Mouse (Mus musculus): ENCODE data around the gene Jag2. TPM values are rescaled to one million over a fixed set of nuclear protein-coding genes. Genes with fewer than 3 reads are reported as not detected.

The Jag2 gene
- total RNA-seq, 2 experiments from 2014 or later: 18.0 to 19.6 TPM

DNA sequence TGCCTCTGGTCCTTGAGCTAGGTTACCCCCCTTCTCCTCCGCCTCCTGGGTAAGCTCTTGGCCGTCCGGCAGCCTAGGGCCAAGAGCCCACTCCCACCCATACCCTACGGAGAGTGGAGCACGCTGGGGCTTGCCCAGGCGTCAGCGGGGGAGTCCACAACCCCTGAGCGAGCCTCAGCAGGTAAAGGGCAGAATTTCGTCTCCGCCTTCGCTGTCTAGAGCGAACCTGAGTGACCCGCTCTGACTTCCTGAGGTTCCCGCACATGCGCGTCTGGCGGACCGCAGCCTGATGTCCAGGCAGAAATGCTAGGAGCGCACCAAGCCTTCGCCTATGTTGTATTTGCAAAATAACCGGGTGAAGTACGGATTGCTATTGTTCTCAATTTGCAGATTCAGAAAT is 55.4 kb downstream of the Jag2 start:
- no peak for DNase-seq
- intact Hi-C loops (cut with DNase I): no loop called here

DNA sequence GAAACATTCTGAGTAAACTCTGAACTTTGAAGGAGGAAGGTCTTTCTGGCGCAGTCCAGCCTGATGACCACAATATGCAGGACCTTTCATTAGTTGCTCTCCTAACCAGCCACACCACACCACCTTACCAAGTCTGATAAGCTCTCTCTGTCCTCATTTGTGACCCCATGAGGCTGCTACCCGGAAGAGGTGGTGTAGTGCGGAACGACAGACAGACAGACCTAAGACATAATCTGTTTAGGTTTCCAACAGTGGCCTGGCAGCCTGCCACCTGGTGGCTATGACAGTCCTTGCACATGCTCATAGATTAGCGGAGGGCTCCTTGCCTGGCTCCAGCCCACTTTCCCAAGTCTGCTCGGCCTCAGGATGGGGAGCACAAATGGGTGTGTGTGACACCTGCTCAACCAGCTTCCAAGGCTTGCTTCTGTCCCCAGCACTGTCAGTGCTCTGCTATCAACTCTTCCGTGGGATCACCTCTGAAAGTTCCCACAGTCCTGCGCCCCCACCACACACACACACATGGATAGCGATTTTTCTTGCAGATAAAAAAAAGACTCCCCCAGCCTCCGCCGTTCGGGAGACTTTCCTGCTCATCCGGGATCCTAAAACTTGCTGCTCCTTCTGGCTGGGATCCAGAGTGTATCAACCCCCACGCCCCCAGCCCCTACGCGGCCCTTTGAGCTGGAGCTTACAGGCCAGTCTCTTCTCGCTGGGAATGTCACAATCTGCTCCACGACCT is 56.0 kb downstream of the Jag2 start:
- intact Hi-C loops (cut with DNase I): no loop called here
- DNase-seq: peak in 1 of 2 experiments; percentile 42

DNA sequence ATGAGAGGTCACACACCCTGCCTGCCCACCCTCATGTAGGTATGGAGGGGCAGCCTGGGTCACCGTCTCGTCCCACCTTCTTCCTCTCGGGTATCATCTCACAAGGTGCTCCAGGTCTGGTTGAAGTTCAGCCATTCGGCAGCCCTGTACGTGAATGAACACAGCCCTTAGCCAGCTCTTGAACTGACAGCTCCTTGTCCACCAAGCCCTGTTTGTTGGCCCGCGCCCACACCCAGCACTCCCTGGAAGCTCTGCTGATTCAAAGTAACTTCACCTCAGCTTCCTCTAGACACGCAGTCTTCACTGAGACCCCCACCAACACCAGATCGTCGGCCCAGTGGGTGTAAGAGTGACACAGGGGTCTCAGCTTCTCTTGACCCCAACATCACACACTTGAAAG is 56.6 kb downstream of the Jag2 start:
- intact Hi-C loops (cut with DNase I): no loop called here

DNA sequence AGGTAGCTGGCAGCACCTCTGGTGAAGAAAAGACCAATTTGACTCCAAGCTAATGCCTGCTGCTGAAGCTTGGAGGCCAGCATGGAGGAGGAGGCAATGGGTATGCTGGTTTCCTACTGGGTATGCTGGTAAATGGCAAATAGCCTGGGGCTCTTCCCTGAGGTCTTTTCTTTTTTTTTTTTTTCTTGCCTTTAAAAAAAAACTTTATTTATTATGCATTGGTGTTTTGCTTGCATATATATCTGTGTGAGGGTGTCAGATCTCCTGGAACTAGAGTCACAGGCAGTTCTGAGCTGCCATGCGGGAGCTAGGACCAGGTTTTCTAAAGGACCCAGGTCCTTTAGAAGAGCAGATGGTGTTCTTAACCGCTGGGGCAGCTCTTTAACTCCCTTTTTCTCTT is 58.3 kb downstream of the Jag2 start:
- intact Hi-C loops (cut with DNase I): no loop called here
- DNase-seq: no peak

More for the DNA sequence above, 56.6 kb downstream of the Jag2 start:
- DNase-seq: no peak

DNA sequence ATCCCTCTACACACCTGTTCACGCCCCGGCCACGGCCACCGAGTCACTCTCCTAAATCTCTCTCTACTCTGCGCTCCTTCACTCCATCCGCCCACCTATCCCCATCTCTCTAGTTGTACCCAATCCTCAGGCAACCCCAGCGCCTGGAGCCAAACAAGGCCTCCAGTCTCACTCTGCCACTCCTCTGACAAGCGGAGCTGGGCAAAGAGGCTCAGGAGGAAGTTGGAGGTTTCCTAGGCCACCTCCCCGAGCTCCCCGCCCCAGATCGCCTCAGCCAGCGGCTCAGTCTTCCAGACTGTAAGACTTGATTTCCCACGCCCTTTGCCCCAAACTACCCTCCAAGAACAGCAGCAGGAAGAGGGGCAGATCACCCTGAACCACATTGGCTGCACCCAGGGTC is 58.8 kb downstream of the Jag2 start:
- intact Hi-C loops (cut with DNase I): no loop called here
- DNase-seq: no peak

DNA sequence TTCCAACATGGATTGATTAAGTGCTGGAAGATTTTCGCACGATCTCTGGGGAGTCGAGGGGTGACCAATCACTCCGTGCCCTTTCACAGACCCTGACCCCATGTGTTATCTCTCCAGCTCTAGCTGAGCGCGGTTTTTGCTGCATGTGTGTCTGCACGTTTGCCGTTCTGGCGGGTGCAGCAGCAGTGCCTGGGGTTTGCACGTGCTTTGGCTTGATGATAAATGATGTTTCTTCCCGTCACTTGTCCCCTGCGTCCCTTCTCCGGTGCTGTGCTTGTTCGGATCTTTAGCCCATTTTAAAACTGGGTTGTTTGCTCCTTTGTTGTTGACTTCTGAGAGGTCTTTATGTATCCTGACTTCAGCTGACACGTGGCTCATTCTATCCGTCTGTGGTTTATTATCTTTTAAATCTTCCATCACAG is 59.8 kb downstream of the Jag2 start:
- intact Hi-C loops (cut with DNase I): no loop called here
- DNase-seq: no peak

DNA sequence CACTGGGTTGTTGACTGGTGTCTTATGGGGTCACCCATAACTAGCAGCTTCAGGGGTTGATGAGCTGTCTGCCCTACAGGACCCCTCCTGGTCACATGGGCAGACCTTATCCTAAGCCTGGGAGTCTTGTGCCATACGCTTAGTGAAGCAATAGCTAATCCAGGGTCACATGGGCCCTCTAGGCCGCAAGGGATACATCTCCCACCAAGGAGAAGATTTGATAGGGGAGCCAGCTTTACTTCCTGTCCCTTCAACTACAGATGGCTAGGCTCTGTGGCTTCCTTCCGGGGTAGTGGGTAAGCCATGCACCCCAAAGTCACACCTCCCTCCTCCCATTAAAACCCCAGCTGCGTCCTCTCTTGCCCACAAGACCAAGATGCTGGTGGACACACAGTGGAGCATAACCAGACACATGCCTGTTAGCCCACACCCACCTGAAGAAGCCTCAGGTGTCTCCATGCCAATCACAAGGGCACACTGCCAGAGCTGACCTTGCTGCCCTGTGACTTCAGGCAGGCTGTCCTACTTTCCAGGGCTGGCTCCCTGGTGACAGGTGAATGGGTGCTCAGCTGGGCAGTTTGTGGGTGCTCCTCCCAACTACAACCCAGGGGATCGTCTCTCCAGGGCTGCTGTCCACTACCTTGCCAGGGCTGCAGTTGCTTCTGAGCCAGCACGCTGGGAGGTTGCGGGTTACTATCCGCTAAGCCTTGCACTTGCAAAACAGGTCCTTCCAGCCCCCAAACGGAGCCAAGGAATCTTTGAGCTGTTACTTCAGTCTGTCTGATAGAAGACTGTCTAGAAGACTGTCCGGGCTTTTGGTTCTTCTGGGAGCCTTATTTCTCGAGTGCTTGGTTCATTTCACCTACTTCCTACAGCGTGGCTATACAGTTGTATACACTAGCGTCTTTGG is 61.1 kb downstream of the Jag2 start, which contains the start of gene Gpr132:
Gpr132 (minus strand) TSS at position 51 of the 910 bp plus-strand sequence.
- DNase-seq: no peak
- intact Hi-C loops (cut with DNase I): no loop called here

DNA sequence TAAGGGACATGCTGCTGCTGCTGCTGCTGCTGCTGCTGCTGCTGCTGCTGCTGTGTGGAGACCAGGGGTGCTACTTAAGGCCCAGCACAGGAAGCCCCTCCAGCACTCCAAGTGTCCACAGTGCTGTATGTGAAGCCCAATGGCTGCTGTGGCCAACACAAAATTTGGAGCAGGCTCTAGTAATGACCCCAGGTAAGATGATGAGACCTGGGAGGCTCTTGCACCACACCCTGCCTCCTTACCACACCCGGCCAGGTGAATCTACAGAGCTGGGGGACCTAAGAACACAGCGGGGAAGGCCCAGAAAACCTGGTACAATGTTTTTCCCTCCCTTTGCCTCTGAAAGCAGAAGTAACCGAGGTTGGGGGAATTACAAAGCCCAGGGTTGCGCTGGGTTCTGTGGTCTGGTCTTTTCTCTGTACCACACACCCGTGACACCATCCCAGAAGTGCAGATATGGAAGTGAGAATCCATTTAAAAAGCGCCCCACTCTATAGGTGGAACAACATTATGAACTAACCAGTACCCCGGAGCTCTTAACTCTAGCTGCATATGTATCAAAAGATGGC is 62.4 kb downstream of the Jag2 start:
- DNase-seq: no peak
- intact Hi-C loops (cut with DNase I): no loop called here

DNA sequence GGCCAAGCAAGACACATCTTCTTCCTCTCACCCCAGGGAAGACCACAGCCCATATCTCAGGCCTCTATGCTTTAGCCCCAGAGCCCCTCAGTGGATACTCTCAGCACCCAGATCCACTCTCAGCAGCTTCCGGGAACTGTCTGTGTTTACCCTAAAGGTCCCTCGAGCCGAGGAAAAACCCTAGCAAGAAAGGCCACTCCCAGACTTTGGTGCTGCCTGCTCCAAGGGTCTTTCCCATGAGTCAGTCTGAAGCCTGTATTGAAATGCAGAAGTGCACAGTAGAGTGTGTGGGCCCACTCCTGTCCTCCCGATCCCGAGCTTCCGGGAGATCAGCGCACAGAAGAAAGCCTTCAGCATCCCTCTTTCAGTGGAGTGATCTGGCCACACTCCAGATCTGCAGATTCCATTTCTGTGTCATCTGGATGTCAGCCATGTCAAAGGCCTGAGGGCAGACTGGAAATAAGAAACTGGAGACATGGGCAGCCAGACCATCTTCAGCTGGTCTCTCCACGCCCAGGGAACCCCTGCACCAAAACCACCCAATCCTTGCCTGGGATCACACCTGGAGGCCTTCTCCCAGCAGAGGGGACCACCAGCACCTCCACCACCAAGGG is 63.0 kb downstream of the Jag2 start:
- intact Hi-C loops (cut with DNase I): no loop called here
- DNase-seq: no peak

DNA sequence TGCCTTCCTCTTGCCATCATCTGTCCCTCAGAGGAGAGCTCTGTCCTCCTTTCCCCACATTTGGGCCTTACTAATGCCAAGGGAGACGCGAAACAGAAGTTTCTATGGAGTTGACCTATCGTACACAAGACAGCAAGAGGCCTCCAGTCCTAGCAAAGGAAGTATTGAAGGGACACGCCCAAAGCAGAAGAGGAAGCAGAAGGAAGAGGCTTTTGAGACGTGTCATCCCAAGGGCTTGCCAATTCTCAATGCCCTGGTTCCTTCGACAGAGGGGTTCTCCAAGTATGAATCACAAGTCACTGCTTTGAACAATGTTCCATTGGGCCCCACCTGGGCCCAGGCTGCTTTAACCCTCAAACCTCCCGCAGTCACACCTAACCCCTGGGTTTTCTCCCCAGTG is 64.8 kb downstream of the Jag2 start:
- no peak for DNase-seq
- intact Hi-C loops (cut with DNase I): no loop called here

DNA sequence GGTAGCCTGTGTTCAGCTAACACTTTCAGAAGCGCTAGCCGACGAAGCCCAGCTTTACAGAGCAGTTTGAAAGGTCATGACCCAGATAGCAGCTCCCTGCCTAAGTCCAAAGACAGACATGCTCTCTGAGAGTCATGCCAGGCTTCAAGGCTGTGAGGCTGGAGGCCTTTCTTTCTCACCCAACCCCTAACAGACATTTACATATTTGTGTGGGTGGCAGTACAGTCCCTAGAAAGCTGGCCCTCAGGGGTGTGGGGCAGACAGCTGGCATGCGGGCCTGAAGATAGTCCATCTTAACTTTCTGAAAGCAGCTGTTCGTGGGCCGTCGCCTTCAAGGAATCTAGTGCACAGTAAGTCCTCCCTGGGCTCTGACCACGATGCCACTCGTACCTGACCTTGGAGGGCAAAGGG is 67.7 kb downstream of the Jag2 start:
- no peak for DNase-seq
- intact Hi-C loops (cut with DNase I): no loop called here

DNA sequence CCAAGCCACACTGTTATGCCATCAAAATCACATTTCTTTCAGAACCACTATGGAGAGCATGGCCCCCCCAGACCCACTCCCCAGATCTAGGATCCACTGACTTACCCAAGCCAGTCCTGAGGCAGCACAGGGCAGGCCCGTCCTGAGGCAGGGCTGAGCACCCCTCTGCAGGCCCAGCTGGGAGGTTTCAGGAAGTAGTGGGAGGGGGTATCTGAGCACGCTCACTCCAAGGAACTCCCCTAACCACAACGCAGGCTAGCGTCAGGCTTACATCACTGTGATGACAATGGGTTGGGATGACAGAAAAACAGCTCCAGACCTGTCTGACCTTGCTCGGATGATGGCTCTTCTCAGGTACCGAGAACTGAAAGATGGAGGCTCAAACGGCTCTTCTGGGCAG is 68.8 kb downstream of the Jag2 start:
- DNase-seq: no peak
- intact Hi-C loops (cut with DNase I): no loop called here

DNA sequence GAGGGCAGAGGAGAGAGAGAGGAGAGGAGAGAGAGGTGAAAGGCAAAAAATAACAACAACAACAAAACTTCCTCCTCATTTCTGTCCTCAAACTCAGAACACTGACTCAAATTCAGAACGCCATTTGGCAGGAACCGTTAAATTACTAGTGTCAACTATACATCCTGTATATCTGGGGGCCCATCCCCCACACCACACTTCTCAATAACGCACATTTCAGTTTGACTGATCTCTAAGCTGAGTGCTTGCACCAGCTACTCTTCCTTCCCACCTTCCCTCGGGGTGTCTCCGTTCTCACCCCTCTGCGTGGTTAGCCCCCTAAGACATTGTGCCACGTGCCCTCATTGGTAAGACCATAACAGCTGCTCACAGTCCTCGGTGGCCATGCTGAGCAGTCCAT is 69.6 kb downstream of the Jag2 start:
- DNase-seq: no peak
- intact Hi-C loops (cut with DNase I): no loop called here

DNA sequence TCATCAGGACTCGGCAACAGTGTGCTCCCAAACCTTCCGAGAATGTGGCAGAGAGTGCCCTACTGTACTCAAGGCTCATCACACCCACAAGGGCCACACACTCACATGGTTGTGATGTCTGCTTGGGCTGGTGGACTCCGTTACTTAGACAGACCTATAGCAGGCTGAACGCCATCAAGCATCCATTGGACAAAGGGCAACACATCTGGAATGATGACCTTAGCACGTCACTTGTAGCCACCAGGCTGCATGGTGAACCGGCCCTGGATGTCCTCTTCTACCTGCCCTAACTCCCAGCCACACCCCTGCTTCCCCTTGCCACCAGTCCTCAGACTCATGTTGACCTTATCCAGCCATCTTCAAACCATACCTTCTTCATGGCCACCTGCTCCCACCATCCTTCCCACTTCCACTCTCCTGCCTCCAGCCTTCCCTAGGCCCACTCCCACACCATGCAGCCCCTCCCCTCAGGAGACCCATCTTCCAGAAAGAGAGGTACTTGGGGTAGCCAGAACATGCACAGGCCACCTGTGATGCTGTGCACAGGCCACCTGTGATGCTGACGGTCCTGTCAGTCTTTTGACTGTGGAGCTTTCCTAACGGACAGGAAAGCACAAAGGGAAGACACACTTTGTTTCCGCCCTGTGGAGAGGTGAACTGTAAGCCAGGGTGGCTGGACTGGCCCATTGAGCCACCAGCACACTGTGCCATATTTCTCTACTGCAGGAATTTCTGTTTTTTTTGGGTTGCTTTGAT is 70.8 kb downstream of the Jag2 start:
- intact Hi-C loops (cut with DNase I): no loop called here

More for the DNA sequence above, 70.8 kb downstream of the Jag2 start:
- DNase-seq: no peak

Small RNAs within 50 kb of the gene (microRNA-seq; reads per million reads assigned to microRNA genes)
- 0 reads per million in 2 experiments for gene Mir6941

Other genes starting within 250 kb of the Jag2 start
- 10 to 100 TPM; 11.2 to 12.3 TPM for gene Cep170b, start 209.3 kb downstream of the Jag2 start, total RNA-seq (2021)
- gene Pld4, start 169.1 kb downstream of the Jag2 start, total RNA-seq (2021): 1 to 10 TPM; 2.3 to 3.0 TPM
- 1 to 10 TPM; 5.0 to 7.0 TPM for gene Ahnak2, start 127.1 kb downstream of the Jag2 start, total RNA-seq (2021)
- under 1 TPM; 0.31 to 0.64 TPM for gene Clba1, start 120.8 kb downstream of the Jag2 start, total RNA-seq (2021)
- gene Cdca4, start 100.4 kb downstream of the Jag2 start, total RNA-seq (2021): 1 to 10 TPM; 2.1 to 3.0 TPM
- gene Gpr132, start 61.5 kb downstream of the Jag2 start, total RNA-seq (2021): under 1 TPM; 0.10 to 0.26 TPM
- 1 to 10 TPM; 7.5 to 8.2 TPM for gene Nudt14, start 12.3 kb upstream of the Jag2 start, total RNA-seq (2021)
- 10 to 100 TPM; 12.7 to 13.5 TPM for gene Btbd6, start 46.7 kb upstream of the Jag2 start, total RNA-seq (2021)
- gene Brf1, start 70.9 kb upstream of the Jag2 start, total RNA-seq (2021): 10 to 100 TPM; 16.8 to 20.9 TPM
- 10 to 100 TPM; 34.9 to 36.6 TPM for gene Pacs2, start 84.7 kb upstream of the Jag2 start, total RNA-seq (2021)
- gene Tex22, start 144.7 kb upstream of the Jag2 start, total RNA-seq (2021): under 1 TPM; 0.22 to 0.31 TPM
- 10 to 100 TPM; 32.3 to 36.1 TPM for gene Mta1, start 168.5 kb upstream of the Jag2 start, total RNA-seq (2021)
- 10 to 100 TPM; 30.9 to 39.3 TPM for gene Crip2, start 210.5 kb upstream of the Jag2 start, total RNA-seq (2021)
- 10 to 100 TPM; 73.5 to 88.6 TPM for gene Crip1, start 216.5 kb upstream of the Jag2 start, total RNA-seq (2021)
- gene Tedc1, start 226.6 kb upstream of the Jag2 start, total RNA-seq (2021): under 1 TPM; 0.56 to 0.67 TPM

Measured in gastrocnemius, postnatal 36 days (tissue).